Mouse (Mus musculus) left cerebral cortex, postnatal 4 days (tissue): ENCODE results near the gene Alox12b. TPM values are rescaled to one million over a fixed set of nuclear protein-coding genes. Genes with fewer than 3 reads are reported as not detected.

Source experiments
- total RNA-seq, 2 experiments: library from RNA; stranded (reverse); gene quantifications; 2 replicates each; pipeline ENCODE4 v1.2.3; 2021

The Alox12b gene
- total RNA-seq, 2 experiments from 2014 or later = 0.16 to 0.18 TPM

Other genes starting within 250 kb of the Alox12b start
- 1 to 10 TPM in 1 of 2 experiments, under 1 TPM in 1; 0.72 to 1.7 TPM for gene Odf4, start 229.9 kb upstream of the Alox12b start, total RNA-seq
- gene Arhgef15, start 199.5 kb upstream of the Alox12b start, total RNA-seq = 10 to 100 TPM; 17.6 to 19.9 TPM
- 1 to 10 TPM; 1.1 to 2.0 TPM for gene Slc25a35, start 188.9 kb upstream of the Alox12b start, total RNA-seq
- gene Rangrf, start 181.8 kb upstream of the Alox12b start, total RNA-seq = 10 to 100 TPM; 16.4 to 23.8 TPM
- gene Pfas, start 148.5 kb upstream of the Alox12b start, total RNA-seq = 10 to 100 TPM; 35.3 to 36.6 TPM
- gene Ctc1, start 141.1 kb upstream of the Alox12b start, total RNA-seq = 10 to 100 TPM; 60.8 to 64.7 TPM
- 1 to 10 TPM; 8.2 to 10.0 TPM for gene Aurkb, start 111.3 kb upstream of the Alox12b start, total RNA-seq
- 10 to 100 TPM; 23.8 to 25.2 TPM for gene Borcs6, start 97.3 kb upstream of the Alox12b start, total RNA-seq
- gene Tmem107, start 86.2 kb upstream of the Alox12b start, total RNA-seq = 10 to 100 TPM; 13.9 to 14.8 TPM
- gene Vamp2, start 68.5 kb upstream of the Alox12b start, total RNA-seq = 100 to 1,000 TPM; 579 to 594 TPM
- gene Per1, start 61.8 kb upstream of the Alox12b start, total RNA-seq = 10 to 100 TPM; 52.8 to 58.0 TPM
- 1 to 10 TPM; 2.3 to 2.6 TPM for gene Hes7, start 36.6 kb upstream of the Alox12b start, total RNA-seq
- 1 to 10 TPM; 1.2 to 1.7 TPM for gene 9130213A22Rik, start 34.4 kb upstream of the Alox12b start, total RNA-seq
- gene Aloxe3, start 31.1 kb upstream of the Alox12b start, total RNA-seq = 10 to 100 TPM; 10.8 to 13.1 TPM
- gene Alox8, start 40.9 kb downstream of the Alox12b start, total RNA-seq = 1 to 10 TPM; 1.2 to 2.5 TPM
- gene Gucy2e, start 80.0 kb downstream of the Alox12b start, total RNA-seq = under 1 TPM; 0.52 to 0.87 TPM
- 10 to 100 TPM; 23.9 to 25.2 TPM for gene Cntrob, start 166.8 kb downstream of the Alox12b start, total RNA-seq
- gene Trappc1, start 167.0 kb downstream of the Alox12b start, total RNA-seq = 10 to 100 TPM; 67.1 to 69.1 TPM
- gene Kcnab3, start 169.3 kb downstream of the Alox12b start, total RNA-seq = 10 to 100 TPM in 1 of 2 experiments, 1 to 10 TPM in 1; 8.8 to 12.6 TPM
- gene Rnf227, start 183.5 kb downstream of the Alox12b start, total RNA-seq = 10 to 100 TPM; 77.3 to 89.1 TPM
- 100 to 1,000 TPM; 552 to 572 TPM for gene Chd3, start 212.4 kb downstream of the Alox12b start, total RNA-seq
- 10 to 100 TPM; 60.2 to 63.9 TPM for gene Naa38, start 238.5 kb downstream of the Alox12b start, total RNA-seq
- 10 to 100 TPM; 36.3 to 41.1 TPM for gene Cyb5d1, start 238.6 kb downstream of the Alox12b start, total RNA-seq
- 1 to 10 TPM; 3.1 to 4.2 TPM for gene Tmem88, start 241.2 kb downstream of the Alox12b start, total RNA-seq